Mouse (Mus musculus) right cerebral cortex, postnatal 10 days (tissue): ENCODE results near the gene Glis1.

Experiments
- DNase-seq, 2 experiments: peaks; one replicate each; pipeline ENCODE4 v3.0.0; 2021; ENCODE audit warnings: low spot score in 2 of 2

Glis1 gene

DNA sequence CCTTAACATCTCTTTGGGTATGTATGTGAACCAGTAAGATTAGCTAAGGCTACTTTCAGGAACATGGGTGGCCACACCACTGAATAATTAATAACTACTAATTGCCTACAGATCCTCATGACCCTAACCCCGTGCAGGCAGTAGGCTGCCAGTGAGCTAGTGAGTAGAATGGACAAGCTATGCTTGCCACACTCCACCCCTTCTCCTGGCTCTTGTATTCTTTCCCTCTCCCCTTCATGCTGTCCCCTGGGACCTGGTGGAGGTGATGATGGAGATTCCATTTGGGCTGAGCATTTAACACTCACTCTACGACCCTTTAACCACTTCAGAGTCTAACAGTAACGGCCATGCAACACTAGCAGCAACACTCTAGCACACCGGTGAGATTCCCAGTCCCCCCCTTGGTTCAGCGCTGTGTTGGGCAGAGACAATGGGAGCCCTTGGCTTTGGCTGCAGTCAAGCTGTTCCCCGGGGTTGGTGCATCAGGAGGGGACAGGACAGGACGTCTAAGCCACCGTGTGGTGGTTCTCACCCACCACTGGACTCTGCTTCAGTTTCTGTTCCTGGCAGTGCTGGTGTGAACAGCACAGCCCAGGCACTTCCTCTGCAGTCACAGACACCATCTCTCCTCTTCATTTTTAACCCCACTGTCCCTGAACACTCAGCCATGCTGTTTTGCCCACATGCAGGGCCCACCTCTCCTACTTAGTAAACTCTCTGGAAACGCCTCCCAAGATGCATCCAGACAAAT, 246.9 kb downstream of the Glis1 start:
- no peak for DNase-seq

DNA sequence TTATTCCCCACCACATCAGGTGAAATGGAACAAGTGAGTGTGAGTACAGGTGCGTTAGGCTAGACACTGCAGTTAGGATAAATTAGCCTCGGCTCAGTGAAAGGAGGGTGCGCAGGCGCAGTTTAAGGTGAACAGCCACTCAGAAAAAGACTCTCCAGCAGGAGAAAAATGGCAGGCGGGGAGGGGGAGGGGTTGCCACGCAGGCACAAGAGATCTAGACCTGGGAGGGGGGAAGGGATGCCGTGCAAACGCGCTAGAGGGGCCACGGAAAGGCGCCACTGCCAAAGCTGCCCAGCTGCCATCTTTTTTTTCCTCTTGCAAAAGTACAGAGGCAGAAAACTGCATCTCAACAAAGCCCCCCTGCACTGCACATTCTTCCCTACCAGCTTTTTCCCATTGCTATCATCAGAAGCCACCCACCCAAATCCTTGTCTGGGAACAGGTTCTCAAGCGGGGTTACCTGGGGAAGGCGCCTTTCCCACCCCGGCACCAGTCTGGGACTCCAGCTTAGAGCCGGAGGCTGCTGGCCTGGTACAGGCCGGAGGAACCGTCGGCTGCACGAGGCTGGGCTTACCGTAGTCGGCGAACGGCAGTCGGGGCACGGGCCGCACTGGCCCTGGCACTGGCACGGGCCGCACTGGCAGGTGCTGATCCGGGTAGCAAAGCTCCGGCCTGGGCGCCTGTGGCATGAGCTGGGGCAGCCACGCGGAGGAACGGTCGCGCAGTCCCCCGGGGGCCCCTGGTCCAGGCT, 248.8 kb downstream of the Glis1 start:
- DNase-seq, result no peak

DNA sequence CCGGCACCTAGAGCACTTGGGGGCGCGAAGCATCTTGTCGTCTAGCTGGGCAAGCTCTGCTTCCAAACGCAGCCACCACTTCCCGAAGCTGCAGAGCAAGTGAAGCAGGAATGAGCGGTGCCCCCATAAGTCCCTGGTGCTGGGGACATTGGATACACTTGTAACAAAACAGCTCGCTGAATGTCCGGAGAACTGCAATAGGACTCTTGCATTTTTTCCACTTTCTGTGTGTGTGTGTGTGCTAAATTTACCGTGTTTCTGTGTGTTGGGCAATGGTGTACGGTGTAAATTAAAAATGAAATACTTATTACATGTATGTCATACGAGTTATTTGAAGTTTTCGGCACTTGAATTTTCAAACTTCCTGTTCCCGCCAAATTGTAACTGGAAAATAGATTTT, 249.7 kb downstream of the Glis1 start, which contains the start of gene Dmrtb1:
TSS of gene Dmrtb1 (minus strand) at position 101 of the 400 bp plus-strand sequence.
- no peak for DNase-seq
